Mouse (Mus musculus) testis, adult 2 months (tissue): ENCODE results near the gene Rgs6. TPM values are rescaled to one million over a fixed set of nuclear protein-coding genes. Genes with fewer than 3 reads are reported as not detected.

Experiments
- H3K27ac ChIP-seq: fragments of 200-500 bp; 2 replicates; pipeline ENCODE4 v1.5.1; 2012; ENCODE audit warnings: low read depth, low read length; ENCODE audit not compliant: control insufficient read depth, insufficient read depth
- H3K27me3 ChIP-seq: fragments of 200-500 bp; 2 replicates; pipeline ENCODE4 v1.6.1; 2012; ENCODE audit warnings: mild to moderate bottlenecking, low read length, moderate library complexity; ENCODE audit not compliant: control insufficient read depth, insufficient read depth
- H3K36me3 ChIP-seq: fragments of 200-500 bp; 2 replicates; pipeline ENCODE4 v1.6.1; 2012; ENCODE audit warnings: mild to moderate bottlenecking, low read length; ENCODE audit not compliant: control insufficient read depth, insufficient read depth
- H3K4me1 ChIP-seq: fragments of 200-500 bp; 2 replicates; pipeline ENCODE4 v1.6.1; 2012; ENCODE audit warnings: low read length; ENCODE audit not compliant: control insufficient read depth, insufficient read depth
- H3K4me3 ChIP-seq: fragments of 200-500 bp; 2 replicates; pipeline ENCODE4 v1.5.1; 2012; ENCODE audit warnings: low read depth, mild to moderate bottlenecking, low read length, moderate library complexity, mixed read lengths; ENCODE audit not compliant: control insufficient read depth
- CTCF ChIP-seq: fragments of 200-500 bp; IDR thresholded peaks from 2 replicates; pipeline ENCODE4 v1.5.1; 2012; ENCODE audit warnings: low read depth, mild to moderate bottlenecking, inconsistent platforms, low read length, moderate library complexity; ENCODE audit not compliant: control insufficient read depth, insufficient read depth, insufficient replicate concordance
- POLR2A ChIP-seq: fragments of 200-500 bp; IDR thresholded peaks from 2 replicates; pipeline ENCODE4 v1.6.1; 2012; ENCODE audit warnings: low read depth, mild to moderate bottlenecking, inconsistent platforms, low read length, moderate library complexity; ENCODE audit not compliant: control insufficient read depth
- polyA plus RNA-seq: library from polyadenylated mRNA; depleted of rRNA; stranded (reverse); fragments of >200 nt; gene quantifications from 2 replicates; pipeline ENCODE4 v1.2.3, GENCODE M21; 2012

The Rgs6 gene
- polyA plus RNA-seq, 1 experiment, result 0.75 TPM

GRCm38 (mm10) chr12:82780936-82781335 lies 192.8 kb downstream of the Rgs6 start:
- TF ChIP-seq CTCF (no peak), POLR2A (no peak)
- Histone ChIP-seq H3K36me3 (no peaks in the 10 kb centered on the region), H3K4me1 (no peaks in the 10 kb centered on the region), H3K4me3 (no peak overlapping the region), H3K27ac (no peak overlapping the region), H3K27me3 (no peaks in the 10 kb centered on the region)

- TF ChIP-seq CTCF (no peak), POLR2A (no peak)
- no peak overlapping the region for H3K4me3 ChIP-seq
- H3K27ac ChIP-seq, result no peak overlapping the region
- no peaks in the 10 kb centered on the region for H3K36me3 ChIP-seq
- no peaks in the 10 kb centered on the region for H3K4me1 ChIP-seq
- H3K27me3 ChIP-seq, result no peaks in the 10 kb centered on the region
Measured at GRCm38 (mm10) chr12:82781414-82781813, 193.3 kb downstream of the Rgs6 start.

- no peak overlapping the region for H3K27ac ChIP-seq
- H3K4me3 ChIP-seq, result no peak overlapping the region
- TF ChIP-seq CTCF (no peak), POLR2A (no peak)
- no peaks in the 10 kb centered on the region for H3K4me1 ChIP-seq
- no peaks in the 10 kb centered on the region for H3K36me3 ChIP-seq
- H3K27me3 ChIP-seq, result no peaks in the 10 kb centered on the region
Measured at GRCm38 (mm10) chr12:82792122-82792521, 204.0 kb downstream of the Rgs6 start.

GRCm38 (mm10) chr12:82799892-82800291 lies 211.8 kb downstream of the Rgs6 start:
- Histone ChIP-seq H3K36me3 (no peaks in the 10 kb centered on the region), H3K27me3 (no peaks in the 10 kb centered on the region), H3K27ac (no peak overlapping the region), H3K4me1 (no peaks in the 10 kb centered on the region), H3K4me3 (no peak overlapping the region)
- TF ChIP-seq POLR2A, result no peak
- TF ChIP-seq CTCF, result no peak

GRCm38 (mm10) chr12:82801736-82802135 lies 213.6 kb downstream of the Rgs6 start:
- TF ChIP-seq CTCF (no peak), POLR2A (no peak)
- Histone ChIP-seq H3K36me3 (no peaks in the 10 kb centered on the region), H3K4me1 (no peaks in the 10 kb centered on the region), H3K27me3 (no peaks in the 10 kb centered on the region), H3K4me3 (no peak overlapping the region), H3K27ac (no peak overlapping the region)

- Histone ChIP-seq H3K4me1 (no peaks in the 10 kb centered on the region), H3K36me3 (no peaks in the 10 kb centered on the region)
Measured at GRCm38 (mm10) chr12:82802711-82803110, 214.6 kb downstream of the Rgs6 start.

GRCm38 (mm10) chr12:82805167-82805566 lies 217.1 kb downstream of the Rgs6 start:
- no peaks in the 10 kb centered on the region for H3K4me1 ChIP-seq
- H3K4me3 ChIP-seq, result no peak overlapping the region
- no peaks in the 10 kb centered on the region for H3K27me3 ChIP-seq
- TF ChIP-seq POLR2A (no peak), CTCF (no peak)
- no peaks in the 10 kb centered on the region for H3K36me3 ChIP-seq
- no peak overlapping the region for H3K27ac ChIP-seq

More at GRCm38 (mm10) chr12:82802711-82803110, 214.6 kb downstream of the Rgs6 start:
- H3K4me3 ChIP-seq, result no peak overlapping the region
- H3K27ac ChIP-seq, result no peak overlapping the region
- H3K27me3 ChIP-seq, result no peaks in the 10 kb centered on the region
- TF ChIP-seq POLR2A, result no peak
- TF ChIP-seq CTCF, result no peak

- no peaks in the 10 kb centered on the region for H3K36me3 ChIP-seq
- TF ChIP-seq CTCF (no peak), POLR2A (no peak)
- H3K4me1 ChIP-seq, result no peaks in the 10 kb centered on the region
- no peak overlapping the region for H3K4me3 ChIP-seq
- H3K27me3 ChIP-seq, result no peaks in the 10 kb centered on the region
- H3K27ac ChIP-seq, result no peak overlapping the region
Measured at GRCm38 (mm10) chr12:82810631-82811030, 222.5 kb downstream of the Rgs6 start.
